Comparison of ENCODE assay signal across 28 mouse cellular contexts in genomic region chr3:50445050-50445775, GRCm38 (mm10). TPM values are rescaled to one million over a fixed set of nuclear protein-coding genes. Genes with fewer than 3 reads are reported as not detected.
DNase-seq lines count a peak whose midpoint lies in the region; ATAC-seq lines count a peak whose summit lies in the region.
"Had no signal": no experiment of that assay in that cellular context is flagged by ENCODE, and none has a peak within 500 bp of the region (broad histone marks: within the 10 kb centered on the region; RNA-seq: fewer than 3 reads in every experiment).

No protein-coding gene starts in this region.

- H3K9me3 ChIP-seq in embryonic facial prominence, embryonic 14.5 days (ENCODE audit: control insufficient read depth, low read length), result no peaks in the 10 kb centered on the region
- H3K9me3 ChIP-seq in embryonic facial prominence, embryonic 10.5 days, result no peaks in the 10 kb centered on the region
- H3K9me3 ChIP-seq: embryonic facial prominence, embryonic 13.5 days; forebrain, embryonic 10.5 days; forebrain, embryonic 13.5 days; heart, embryonic 12.5 days; heart, embryonic 15.5 days; hindbrain, embryonic 10.5 days; hindbrain, embryonic 13.5 days; intestine, embryonic 15.5 days had no signal

- H3K4me2 ChIP-seq in embryonic facial prominence, embryonic 14.5 days (ENCODE audit: low read depth, low read length), result peak overlapping the region; percentile 10; the same call in 1 of the 2 replicates
- H3K4me2 ChIP-seq: forebrain, embryonic 13.5 days; heart, embryonic 12.5 days; heart, embryonic 15.5 days; hindbrain, embryonic 13.5 days; intestine, embryonic 15.5 days had no signal

- DNase-seq in embryonic facial prominence, embryonic 14.5 days (ENCODE audit: low spot score), result no peak
- no peak for DNase-seq in embryonic facial prominence, embryonic 10.5 days (ENCODE audit: low spot score)
- peak; percentile 38 for DNase-seq in 416B (ENCODE audit: low read depth)
- peak; percentile 80 for DNase-seq in Muller cell, postnatal 12 days (ENCODE audit: inconsistent ontology term)
- no peak for DNase-seq in urinary bladder, postnatal 10 days (ENCODE audit: low spot score)
- no peak for DNase-seq in gastrocnemius, adult 18-20 months (ENCODE audit: low spot score)
- DNase-seq: adrenal gland, postnatal 10 days; adrenal gland, postnatal 36 days; B cell, adult 2 months; cerebellum, adult 18-20 months; cerebellum, adult 9-10 months; cerebellum, postnatal 25 days; gastrocnemius, postnatal 25 days; heart, adult 18-20 months; heart, postnatal 10 days; heart, postnatal 36 days had no signal

- ATAC-seq in embryonic facial prominence, embryonic 14.5 days (ENCODE audit: low read depth), result no peak; the same call in 1 of the 2 replicates
- ATAC-seq: CD4-positive, CD25-positive, alpha-beta regulatory T cell, adult 4 months; forebrain, embryonic 13.5 days; forebrain, embryonic 16.5 days; hindbrain, embryonic 16.5 days; intestine, embryonic 15.5 days; Patski had no signal

- H3K4me3 ChIP-seq in embryonic facial prominence, embryonic 14.5 days (ENCODE audit: low read depth, low read length), result no peak overlapping the region
- H3K4me3 ChIP-seq in embryonic facial prominence, embryonic 10.5 days, result no peak overlapping the region
- H3K4me3 ChIP-seq: embryonic facial prominence, embryonic 13.5 days; forebrain, embryonic 10.5 days; forebrain, embryonic 13.5 days; heart, embryonic 12.5 days; heart, embryonic 15.5 days; hindbrain, embryonic 10.5 days; hindbrain, embryonic 13.5 days; intestine, embryonic 15.5 days had no signal

- no peak overlapping the region for H3K27ac ChIP-seq in embryonic facial prominence, embryonic 14.5 days (replicated peaks; ENCODE audit: low read depth, low read length)
- no peak overlapping the region for H3K27ac ChIP-seq in embryonic facial prominence, embryonic 10.5 days (replicated peaks)
- H3K27ac ChIP-seq: embryonic facial prominence, embryonic 13.5 days; forebrain, embryonic 10.5 days; forebrain, embryonic 13.5 days; heart, embryonic 15.5 days; hindbrain, embryonic 10.5 days; hindbrain, embryonic 13.5 days; intestine, embryonic 15.5 days had no signal

- no peaks in the 10 kb centered on the region for H3K36me3 ChIP-seq in embryonic facial prominence, embryonic 14.5 days (ENCODE audit: control insufficient read depth, insufficient read depth, low read length)
- no peaks in the 10 kb centered on the region for H3K36me3 ChIP-seq in embryonic facial prominence, embryonic 10.5 days (replicated peaks)
- H3K36me3 ChIP-seq: embryonic facial prominence, embryonic 13.5 days; forebrain, embryonic 10.5 days; heart, embryonic 12.5 days; heart, embryonic 15.5 days; hindbrain, embryonic 10.5 days; hindbrain, embryonic 13.5 days; intestine, embryonic 15.5 days had no signal

- H3K9ac ChIP-seq in embryonic facial prominence, embryonic 14.5 days (ENCODE audit: low read depth, low read length), result no peak overlapping the region
- H3K9ac ChIP-seq: embryonic facial prominence, embryonic 13.5 days; forebrain, embryonic 13.5 days; heart, embryonic 12.5 days; heart, embryonic 15.5 days; hindbrain, embryonic 13.5 days; intestine, embryonic 15.5 days had no signal

- WGBS in embryonic facial prominence, embryonic 14.5 days, result 49% methylated on average over 10 of the region's 10 CpGs
- 69% methylated on average over 10 of the region's 10 CpGs for WGBS in embryonic facial prominence, embryonic 10.5 days

- no peaks in the 10 kb centered on the region for H3K27me3 ChIP-seq in embryonic facial prominence, embryonic 14.5 days (replicated peaks; ENCODE audit: control insufficient read depth, insufficient read depth, low read length)
- H3K27me3 ChIP-seq in embryonic facial prominence, embryonic 10.5 days (replicated peaks; ENCODE audit: low read depth, poor library complexity, severe bottlenecking), result no peaks in the 10 kb centered on the region
- H3K27me3 ChIP-seq: embryonic facial prominence, embryonic 13.5 days; forebrain, embryonic 13.5 days; heart, embryonic 12.5 days; heart, embryonic 15.5 days; hindbrain, embryonic 13.5 days; intestine, embryonic 15.5 days had no signal

- H3K4me1 ChIP-seq in embryonic facial prominence, embryonic 14.5 days (ENCODE audit: control insufficient read depth, insufficient read depth, low read length), result 0 out of 2 replicates have a peak, but pooled peaks cover 8% of the 10 kb centered on the region
- peaks cover 27% of the 10 kb centered on the region for H3K4me1 ChIP-seq in embryonic facial prominence, embryonic 10.5 days
- H3K4me1 ChIP-seq: heart, embryonic 12.5 days had no signal

RNA-seq across cellular contexts. Expression of gene Slc7a11, which starts 1.8 kb away (rescaled TPM):
- polyA plus RNA-seq in embryonic facial prominence, embryonic 14.5 days (2014; fragmentation: Nextera tagmentation; extraction: Ambion mirVana), result 2.5 and 2.7 TPM in 2 replicates
- polyA plus RNA-seq in embryonic facial prominence, embryonic 10.5 days (2016; fragmentation: Nextera tagmentation; extraction: Ambion mirVana), result 1.3 and 1.5 TPM in 2 replicates
- under 1 TPM in 1 of 2 experiments, not detected in 1; 0.05 TPM for total RNA-seq in gastrocnemius, adult 18-20 months (2021)

Comparison
In these comparisons a context has a peak if more than half of its experiments do, and no peak if none do; other contexts are left out.
1. DNase-seq: peak in 416B (single experiment) and Muller cell, postnatal 12 days (single experiment); none in embryonic facial prominence, embryonic 14.5 days (single experiment), embryonic facial prominence, embryonic 10.5 days (single experiment), urinary bladder, postnatal 10 days (single experiment) and gastrocnemius, adult 18-20 months (single experiment).